Mouse (Mus musculus) adrenal gland, adult 18-20 months (tissue): ENCODE measurements at regions not wholly inside any gene's neighbourhood (a gene's known extent, or its start where the extent isn't known, plus 50 kb on each side); places are given as distances from the start of the nearest gene placed in this dataset.

Experiments used
- DNase-seq, 2 experiments: peaks; one replicate each; pipeline ENCODE4 v3.0.0; 2021 to 2022; ENCODE audit warnings: low spot score in 2 of 2

DNA sequence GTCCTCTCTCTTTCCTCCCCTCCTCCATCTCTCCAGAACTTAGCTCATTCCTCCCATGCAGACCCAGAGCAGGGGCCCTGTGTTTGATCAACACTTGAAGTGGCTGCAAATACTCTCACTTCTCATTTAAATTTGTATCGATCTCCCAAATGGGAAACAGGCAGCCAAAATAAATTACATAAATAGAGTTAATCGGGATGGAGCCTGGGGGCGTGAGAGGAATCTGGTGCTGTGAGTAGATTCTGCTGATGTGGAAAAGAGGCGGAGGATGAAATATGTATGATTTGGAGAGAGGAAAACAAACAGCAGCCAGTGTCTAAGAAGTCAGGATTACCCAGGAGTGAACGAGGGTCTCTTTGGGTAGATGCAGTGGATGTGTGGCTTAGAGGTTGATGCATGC lies 121.6 kb upstream of the Xylt1 start:
- DNase-seq: no peak

DNA sequence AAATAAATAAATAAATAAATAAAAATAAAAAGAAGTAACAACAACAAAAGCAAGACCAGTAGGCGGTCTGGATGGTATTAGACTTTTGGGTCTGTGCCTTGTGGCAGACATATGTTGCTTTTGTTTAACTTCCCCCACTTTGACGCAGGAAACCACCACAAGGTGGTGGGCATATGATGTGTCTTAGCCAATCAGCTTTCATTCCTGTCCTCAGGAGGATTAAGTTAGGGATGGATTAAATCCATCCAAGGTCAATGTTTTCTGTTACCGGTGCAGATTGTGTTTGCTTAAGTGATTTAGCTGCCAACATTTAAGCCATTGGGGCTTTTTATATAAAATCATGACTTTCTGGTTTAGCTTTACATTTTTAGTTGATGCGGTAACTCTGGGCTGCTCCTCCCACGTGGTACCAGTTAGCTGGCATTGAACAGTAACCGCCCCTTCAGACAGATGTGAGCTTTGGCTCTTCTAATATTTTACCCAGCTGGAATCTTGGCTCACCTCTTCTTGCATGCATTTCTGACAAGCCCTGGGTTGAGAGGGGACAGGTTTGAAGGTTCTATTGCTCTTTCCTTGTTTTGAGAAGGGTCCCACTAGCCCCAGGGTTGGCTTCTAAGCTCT lies 121.0 kb upstream of the Xylt1 start:
- no peak for DNase-seq

DNA sequence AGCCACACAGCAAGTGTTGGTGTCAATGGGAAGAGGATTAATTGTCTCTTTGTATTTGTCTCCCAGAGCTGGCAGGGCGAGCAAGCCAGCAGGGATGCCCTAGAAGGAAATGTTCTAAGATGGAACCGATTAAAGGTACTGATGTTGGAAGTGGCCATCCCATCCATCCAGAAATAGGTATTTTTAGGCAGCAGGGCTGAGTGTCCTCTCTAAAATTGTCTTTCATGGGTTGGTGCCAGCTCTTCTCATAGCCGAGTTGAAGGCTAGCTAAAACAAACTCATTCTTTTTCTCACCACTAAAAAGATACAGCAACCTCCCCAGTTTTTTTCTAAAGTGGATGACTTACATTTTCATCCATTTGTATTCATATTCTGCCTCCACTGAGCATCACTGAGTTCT lies 120.2 kb upstream of the Xylt1 start:
- no peak for DNase-seq

DNA sequence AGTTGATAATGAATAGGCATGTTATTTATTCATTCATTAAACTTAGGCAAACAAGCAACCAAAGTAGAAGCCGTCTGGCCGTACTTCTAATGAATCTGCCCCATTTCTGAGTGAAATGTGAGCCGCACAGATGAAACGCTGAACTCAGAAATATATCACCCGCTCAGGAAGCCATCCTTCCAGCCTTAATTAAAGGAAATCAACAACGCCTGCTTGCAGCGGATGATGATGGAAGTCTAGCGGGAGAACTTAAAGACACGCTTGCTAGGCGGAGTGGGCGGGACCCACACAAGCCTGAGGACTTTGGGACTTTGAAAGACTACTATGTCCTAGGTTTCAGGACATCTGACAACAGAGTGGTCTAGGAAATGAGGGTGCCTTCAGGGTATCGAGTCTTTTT lies 117.7 kb upstream of the Xylt1 start:
- DNase-seq: no peak

DNA sequence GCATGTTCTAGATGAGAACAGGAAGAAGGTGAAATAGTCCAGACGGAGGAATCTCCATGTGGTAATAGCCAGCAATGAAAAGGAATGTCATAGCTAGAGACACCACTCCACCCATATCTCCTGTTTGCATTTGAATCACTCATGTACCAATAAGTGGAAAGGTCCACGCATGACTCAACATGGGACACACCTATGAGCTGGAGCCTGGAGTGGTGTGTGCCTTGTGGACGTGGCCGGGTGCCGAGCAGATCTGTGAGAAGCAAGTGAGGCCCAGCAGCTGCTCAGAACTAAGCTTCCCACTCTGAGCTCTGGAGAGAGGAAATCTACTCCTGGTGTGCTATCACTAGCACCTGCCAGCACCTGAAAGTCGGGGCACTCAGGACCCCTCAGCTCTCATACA lies 116.4 kb upstream of the Xylt1 start:
- no peak for DNase-seq

DNA sequence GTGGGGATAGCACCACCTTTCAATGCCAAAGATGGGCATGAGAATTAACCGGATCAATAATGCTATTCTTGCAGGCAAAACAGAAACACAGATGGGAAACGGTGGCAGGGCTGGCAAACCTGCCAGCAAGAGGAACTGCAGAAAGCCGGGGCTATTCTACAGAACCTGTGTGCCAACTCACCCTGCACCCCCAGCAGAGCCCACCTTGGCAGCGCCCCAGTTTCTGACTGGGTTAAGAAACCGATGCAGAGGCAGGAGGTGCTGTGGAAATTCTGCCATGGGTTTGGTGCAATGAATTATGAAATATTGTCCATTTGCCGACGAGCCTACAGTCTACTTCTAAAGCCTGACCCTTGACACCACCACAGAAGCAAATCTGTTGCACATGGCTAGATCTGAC lies 112.7 kb upstream of the Xylt1 start:
- no peak for DNase-seq

DNA sequence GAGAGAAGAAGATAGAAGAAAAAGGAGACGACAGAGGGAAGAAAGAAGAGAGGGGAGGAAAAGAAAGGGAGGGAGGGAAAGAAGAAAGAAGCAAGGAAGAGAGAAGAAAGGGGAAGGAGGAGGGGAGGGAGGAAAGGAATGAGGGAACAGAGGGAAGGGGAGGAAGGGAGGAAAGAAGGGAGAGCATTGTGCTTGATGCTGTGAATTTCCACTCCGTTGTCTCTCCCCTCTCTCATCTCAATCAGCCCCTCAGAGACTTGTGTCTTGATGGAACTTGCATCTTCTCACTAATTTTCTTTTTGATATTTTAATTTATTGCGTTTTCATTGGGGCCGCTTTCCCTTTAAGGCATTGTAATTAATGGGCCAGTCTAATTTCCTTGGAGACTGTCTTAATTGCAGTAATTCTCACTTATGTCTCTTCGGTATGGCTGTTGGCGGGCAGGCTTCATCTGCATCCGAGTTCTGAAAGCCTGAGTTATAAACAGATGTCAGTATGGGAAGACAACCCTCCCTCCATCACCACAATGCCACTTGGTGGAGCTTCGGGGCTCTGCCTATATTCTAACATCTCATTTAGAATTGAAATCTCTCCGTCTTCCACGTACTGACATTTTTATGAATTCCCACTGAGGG lies 111.4 kb upstream of the Xylt1 start:
- DNase-seq: no peak

DNA sequence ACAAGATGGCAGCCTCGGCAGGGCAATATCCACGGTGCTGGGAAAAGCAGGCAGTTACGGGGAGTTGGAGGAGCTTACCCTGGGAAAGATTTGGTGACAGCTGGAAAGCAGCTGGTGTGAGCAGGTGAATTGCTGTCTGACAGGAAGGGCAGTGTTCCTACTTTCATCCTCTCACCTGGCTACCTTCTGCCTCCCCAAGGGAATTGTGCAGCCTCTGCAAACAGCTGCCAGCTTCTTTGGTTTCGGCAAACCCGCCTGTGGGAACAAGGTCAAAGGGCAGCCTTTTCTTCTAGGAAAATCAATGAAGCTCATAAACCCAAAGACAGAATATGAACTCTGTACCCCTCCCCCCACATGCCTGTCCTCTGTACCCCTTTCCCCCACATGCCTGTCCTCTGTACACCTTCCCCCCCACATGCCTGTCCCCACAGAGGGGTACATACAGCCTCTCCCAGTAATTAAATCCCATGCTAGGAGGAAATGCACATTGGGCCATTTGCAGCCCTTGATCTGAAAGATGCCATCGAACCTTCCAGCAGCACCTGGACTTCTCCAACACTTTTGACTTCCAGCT lies 102.3 kb upstream of the Xylt1 start:
- no peak for DNase-seq

DNA sequence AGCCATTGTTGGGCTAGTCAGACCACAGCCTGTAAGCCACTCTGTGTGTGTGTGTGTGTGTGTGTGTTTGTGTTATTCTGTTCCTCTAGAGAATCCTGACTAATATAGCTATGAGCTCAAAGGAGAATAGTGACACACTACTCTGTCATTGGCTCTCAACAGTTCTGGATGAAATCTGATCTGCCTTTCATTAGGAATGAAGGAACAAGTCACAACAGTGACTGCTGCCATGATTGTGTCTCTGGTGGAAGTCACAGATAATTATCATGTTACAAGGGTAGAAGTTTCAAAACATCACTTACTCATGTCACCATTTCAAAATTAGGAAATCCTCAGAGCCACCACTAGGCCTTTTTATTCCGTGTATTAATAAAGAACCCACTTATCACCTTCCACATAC lies 98.6 kb upstream of the Xylt1 start:
- no peak for DNase-seq

DNA sequence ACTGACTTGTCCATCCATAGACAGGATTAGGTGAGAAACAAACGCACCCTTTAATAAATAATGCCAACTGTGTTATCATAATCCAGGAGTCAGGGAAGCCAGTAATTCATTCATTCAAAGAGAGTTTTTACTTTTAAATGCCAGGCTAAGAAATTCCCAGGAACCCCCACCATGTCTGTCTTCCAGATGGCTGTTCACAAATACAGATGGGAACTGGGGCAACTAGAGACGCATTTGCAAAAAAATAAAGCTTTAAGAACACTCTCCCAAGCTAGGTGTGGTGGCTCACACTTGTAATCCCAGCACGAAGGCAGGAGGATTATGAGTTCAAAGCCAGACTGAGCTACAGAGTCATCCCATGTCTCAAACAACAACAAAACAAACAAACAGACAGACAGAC lies 95.6 kb upstream of the Xylt1 start:
- no peak for DNase-seq

DNA sequence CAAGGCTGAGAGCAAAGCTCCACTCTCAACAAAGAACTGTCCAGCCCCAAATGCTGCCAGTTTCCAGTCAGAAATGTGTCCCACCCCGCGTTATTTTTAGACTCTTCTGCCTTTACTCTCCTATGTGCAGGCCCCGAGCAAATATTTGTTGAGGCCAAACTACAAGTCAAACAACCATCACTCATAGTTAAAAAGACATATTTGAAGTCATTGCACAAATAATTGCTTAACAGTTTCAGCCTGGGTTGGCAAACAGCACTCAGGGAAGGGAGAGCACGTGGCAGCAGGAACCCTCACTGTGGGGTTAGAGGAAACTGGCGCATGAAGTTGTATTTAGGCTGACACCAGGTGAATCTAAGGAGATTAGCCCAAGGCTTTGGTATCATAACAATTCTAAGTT lies 94.8 kb upstream of the Xylt1 start:
- no peak for DNase-seq

DNA sequence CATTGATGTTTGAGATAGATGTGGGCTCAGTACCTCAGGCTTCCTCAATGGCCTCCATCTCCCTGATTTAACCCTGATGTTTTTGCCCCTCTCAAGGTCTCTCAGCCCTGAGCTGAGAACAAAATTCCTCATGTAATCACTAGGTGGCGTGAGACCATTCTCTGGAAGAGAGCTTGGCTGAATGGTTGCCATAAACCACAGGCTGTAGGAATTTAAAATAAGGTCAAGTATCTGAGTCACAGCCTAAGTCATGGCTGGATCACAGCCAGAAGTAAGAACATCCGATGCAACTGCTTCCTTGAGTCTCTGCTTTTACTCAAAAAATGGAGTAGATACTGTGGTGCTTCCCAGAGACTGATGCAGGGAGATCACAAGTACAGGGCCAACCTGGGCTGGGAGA lies 77.1 kb upstream of the Xylt1 start:
- DNase-seq: peak in 1 of 2 experiments; percentile 13

DNA sequence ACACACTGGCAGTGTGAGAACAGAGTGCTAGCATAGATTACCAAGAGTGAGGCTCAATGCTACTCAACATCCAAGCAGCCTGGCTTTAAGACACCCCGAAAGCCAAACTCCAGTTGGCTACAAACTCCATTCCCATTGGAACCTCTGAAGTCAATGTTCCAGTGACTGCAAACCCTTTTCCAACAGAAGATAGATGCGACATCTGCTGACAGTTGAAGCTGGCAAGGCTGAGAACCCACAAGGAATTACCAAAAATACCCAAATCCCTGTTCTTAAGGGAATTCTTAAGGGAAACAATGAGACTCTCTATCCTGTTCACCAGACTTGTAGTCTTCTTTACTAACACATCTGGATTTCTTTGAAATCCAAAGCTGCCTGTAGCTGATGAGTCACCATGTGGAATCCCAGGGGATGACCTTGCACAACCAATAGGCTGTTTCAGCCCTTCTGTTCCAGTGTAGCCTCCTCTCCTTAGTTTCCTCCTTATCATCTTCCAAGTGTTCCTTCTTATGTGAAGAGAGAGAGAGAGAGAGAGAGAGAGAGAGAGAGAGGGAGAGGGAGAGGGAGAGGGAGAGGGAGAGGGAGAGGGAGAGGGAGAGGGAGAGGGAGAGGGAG lies 70.1 kb upstream of the Xylt1 start:
- DNase-seq: no peak

DNA sequence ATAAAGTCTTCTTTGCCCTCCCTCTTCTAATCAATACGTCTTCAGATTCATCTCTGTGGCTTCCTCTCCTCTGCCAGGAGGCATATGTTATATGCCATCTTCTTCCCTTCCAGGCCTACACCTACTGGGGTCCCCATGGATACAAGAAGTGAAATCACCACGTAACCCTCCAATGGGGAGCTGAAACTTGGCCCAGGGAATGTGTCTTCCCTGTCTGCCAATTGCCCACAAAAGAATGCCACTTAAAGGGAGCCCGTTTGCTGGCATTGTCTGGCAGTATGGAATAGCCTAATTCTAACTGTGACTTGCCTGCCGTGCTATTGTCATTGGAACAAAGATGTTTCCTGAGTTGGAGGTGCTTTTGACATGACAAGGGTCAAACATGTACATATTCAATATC lies 69.5 kb upstream of the Xylt1 start:
- no peak for DNase-seq

DNA sequence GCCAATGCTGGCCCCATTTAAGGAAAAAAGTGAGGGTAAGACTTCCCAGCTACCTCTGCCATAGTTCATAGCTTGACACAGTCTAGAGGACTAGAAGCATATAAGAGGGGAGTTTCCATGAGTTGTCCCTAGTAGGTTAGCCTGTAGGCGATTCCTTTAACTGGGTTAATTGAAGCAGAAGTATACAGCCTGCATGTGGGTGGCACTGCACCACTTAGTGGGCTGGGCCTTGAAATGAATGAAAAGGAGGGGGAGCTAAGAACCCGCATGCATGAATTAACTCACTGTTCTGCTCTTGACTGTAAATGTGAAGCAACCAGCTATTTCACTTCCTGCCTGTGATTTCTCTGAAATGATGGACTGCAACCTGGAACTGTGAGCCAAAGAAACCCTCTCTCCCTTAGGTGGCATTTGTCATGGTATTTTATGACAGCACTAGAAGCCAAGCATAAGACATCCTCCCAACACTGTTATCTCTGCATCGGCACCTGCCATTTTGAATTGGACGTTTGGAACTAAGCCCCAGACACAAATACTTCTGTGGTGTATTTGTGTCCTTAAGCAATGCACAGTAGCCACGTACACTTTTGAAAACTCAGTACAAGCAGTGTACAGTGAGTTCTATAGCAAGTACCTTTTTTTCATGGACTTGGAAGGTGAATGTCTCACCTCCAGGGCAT lies 64.5 kb upstream of the Xylt1 start:
- no peak for DNase-seq

DNA sequence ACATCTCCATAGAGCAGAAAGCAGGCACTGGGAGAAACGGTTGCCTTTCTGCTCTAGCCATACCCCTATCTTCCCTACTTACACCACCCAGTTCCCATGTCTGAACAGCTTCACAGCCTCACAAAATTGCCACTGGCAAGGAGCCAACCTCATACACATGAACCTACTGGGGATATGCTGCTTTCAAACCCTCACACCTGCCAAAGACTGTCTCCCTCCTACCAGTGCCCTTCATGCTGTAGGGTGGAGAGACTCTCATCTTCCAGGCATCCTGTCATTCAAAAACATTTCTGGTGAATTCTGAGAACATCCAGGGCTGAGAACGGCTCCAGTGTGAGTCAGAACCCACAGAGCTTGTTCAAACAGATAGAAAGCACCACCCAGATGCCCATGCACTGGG lies 63.4 kb upstream of the Xylt1 start:
- DNase-seq: no peak

DNA sequence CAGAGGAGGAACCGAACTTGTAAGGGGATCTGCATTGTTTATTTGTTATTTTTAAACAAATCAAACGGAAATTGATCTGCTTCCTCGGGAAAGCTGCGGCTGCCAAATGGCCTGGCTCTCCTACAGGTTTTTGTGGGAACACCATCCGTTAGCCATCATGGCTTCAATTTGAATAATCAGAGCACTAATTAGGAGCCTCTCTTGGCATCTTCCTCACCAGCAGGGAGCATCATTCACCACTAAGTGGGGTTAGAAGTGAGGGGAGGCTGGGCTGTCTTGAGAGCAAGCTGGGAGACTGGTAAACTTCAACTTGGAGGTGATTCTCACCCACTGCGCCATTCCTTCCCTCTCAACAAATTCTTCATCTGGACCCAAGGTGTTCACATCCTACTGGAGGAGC lies 60.2 kb upstream of the Xylt1 start:
- no peak for DNase-seq
